Mouse (Mus musculus) CH12.LX (cell line): ENCODE measurements around the gene 4921539E11Rik. TPM values are rescaled to one million over a fixed set of nuclear protein-coding genes. Genes with fewer than 3 reads are reported as not detected.

ENCODE experiments used
- DNase-seq: peaks from one replicate; pipeline ENCODE4 v3.0.0-alpha.2; 2013; ENCODE audit errors: extremely low read depth
- H3K27ac ChIP-seq: 2 replicates; pipeline ENCODE4 v1.5.1; 2012; ENCODE audit warnings: low read depth, mild to moderate bottlenecking, control low read depth, moderate library complexity; ENCODE audit not compliant: insufficient read depth
- H3K27me3 ChIP-seq: replicated peaks from 2 replicates; pipeline ENCODE3; 2012; ENCODE audit warnings: inconsistent platforms
- H3K36me3 ChIP-seq, 2 experiments: replicated peaks in 1 of 2; 2 replicates each; pipeline versions ENCODE3 to v1.6.1; 2012; ENCODE audit warnings: inconsistent platforms in 1 of 2, low read length in 1 of 2, mild to moderate bottlenecking in 1 of 2, mixed read lengths in 1 of 2, moderate library complexity in 1 of 2; ENCODE audit not compliant: control insufficient read depth in 1 of 2, insufficient read depth in 1 of 2
- H3K4me1 ChIP-seq, 2 experiments: 2 replicates each; pipeline ENCODE4 v1.6.1; 2012; ENCODE audit warnings: inconsistent platforms in 1 of 2, moderate library complexity in 1 of 2; ENCODE audit not compliant: insufficient read depth in 2 of 2, control insufficient read depth in 1 of 2
- H3K4me2 ChIP-seq: 2 replicates; pipeline ENCODE4 v1.6.1; 2012; ENCODE audit warnings: low read depth, mild to moderate bottlenecking, control low read depth; ENCODE audit not compliant: poor library complexity, insufficient read depth, severe bottlenecking
- H3K4me3 ChIP-seq, 3 experiments: fragments of 150-350 bp in 1 of 3; sonication (generic) in 1 of 3; replicated peaks in 1 of 3; 2 replicates each; pipeline versions ENCODE3 to v1.5.1; 2011 to 2012; ENCODE audit warnings: low read depth in 2 of 3, low read length in 2 of 3, mild to moderate bottlenecking in 2 of 3, moderate library complexity in 2 of 3, control low read depth in 1 of 3, improper control_type of control experiment in 1 of 3, inconsistent platforms in 1 of 3, mixed read lengths in 1 of 3; ENCODE audit not compliant: poor library complexity in 1 of 3
- H3K79me2 ChIP-seq: replicated peaks from 2 replicates; pipeline ENCODE4 v1.6.1; 2012; ENCODE audit warnings: mild to moderate bottlenecking, moderate library complexity; ENCODE audit not compliant: control insufficient read depth, poor library complexity, insufficient read depth, severe bottlenecking; ENCODE audit errors: extremely low read depth
- H3K9ac ChIP-seq: 2 replicates; pipeline ENCODE4 v1.6.1; 2012; ENCODE audit warnings: low read depth, mild to moderate bottlenecking, control low read depth, moderate library complexity; ENCODE audit not compliant: insufficient read depth
- H3K9me3 ChIP-seq: replicated peaks from 2 replicates; pipeline ENCODE3; 2012; ENCODE audit warnings: low read length, inconsistent platforms, mixed read lengths
- ELF1 ChIP-seq: IDR thresholded peaks from 2 replicates; pipeline ENCODE4 v1.6.1; 2014; ENCODE audit warnings: low read depth, mild to moderate bottlenecking, inconsistent platforms, low read length, improper control_type of control experiment
- GABPA ChIP-seq: IDR thresholded peaks from 2 replicates; pipeline ENCODE4 v1.6.1; 2012; ENCODE audit warnings: low read depth, low read length, improper control_type of control experiment, inconsistent platforms; ENCODE audit not compliant: insufficient replicate concordance
- HCFC1 ChIP-seq: IDR thresholded peaks from 2 replicates; pipeline ENCODE4 v1.6.1; 2012; ENCODE audit warnings: low read depth, mild to moderate bottlenecking, inconsistent platforms, low read length, improper control_type of control experiment
- JUN ChIP-seq: IDR thresholded peaks from 2 replicates; pipeline ENCODE4 v1.6.1; 2011; ENCODE audit warnings: low read depth, mild to moderate bottlenecking, low read length, improper control_type of control experiment, moderate library complexity; ENCODE audit not compliant: insufficient read depth
- JUND ChIP-seq: conservative IDR thresholded peaks from 2 replicates; pipeline ENCODE4 v1.6.1; 2011; ENCODE audit warnings: low read depth, low read length, improper control_type of control experiment
- NRF1 ChIP-seq: IDR thresholded peaks from 2 replicates; pipeline ENCODE4 v1.6.1; 2014; ENCODE audit warnings: low read depth, mild to moderate bottlenecking, inconsistent platforms, low read length, improper control_type of control experiment, moderate library complexity
- PAX5 ChIP-seq: IDR thresholded peaks from 2 replicates; pipeline ENCODE4 v1.6.1; 2012; ENCODE audit warnings: low read length, inconsistent platforms, mixed read lengths
- POLR2A ChIP-seq: IDR thresholded peaks from 2 replicates; pipeline ENCODE4 v1.6.1; 2011; ENCODE audit warnings: low read depth, mild to moderate bottlenecking, improper control_type of control experiment, low read length
- RCOR1 ChIP-seq: conservative IDR thresholded peaks from 2 replicates; pipeline ENCODE4 v1.6.1; 2012; ENCODE audit warnings: low read depth, mild to moderate bottlenecking, inconsistent platforms, low read length, improper control_type of control experiment
- TBP ChIP-seq: conservative IDR thresholded peaks from 2 replicates; pipeline ENCODE4 v1.6.1; 2011; ENCODE audit warnings: low read depth, low read length, improper control_type of control experiment
- TCF12 ChIP-seq: IDR thresholded peaks from 2 replicates; pipeline ENCODE4 v1.6.1; 2014; ENCODE audit warnings: low read depth, mild to moderate bottlenecking, inconsistent platforms, low read length, improper control_type of control experiment
- UBTF ChIP-seq: IDR thresholded peaks from 2 replicates; pipeline ENCODE4 v1.6.1; 2012; ENCODE audit warnings: low read depth, mild to moderate bottlenecking, inconsistent platforms, low read length, improper control_type of control experiment, moderate library complexity
- USF1 ChIP-seq: IDR thresholded peaks from 2 replicates; pipeline ENCODE4 v1.6.1; 2014; ENCODE audit warnings: low read depth, mild to moderate bottlenecking, inconsistent platforms, low read length, improper control_type of control experiment
- USF2 ChIP-seq: conservative IDR thresholded peaks from 2 replicates; pipeline ENCODE4 v1.6.1; 2011; ENCODE audit warnings: low read depth, low read length, improper control_type of control experiment
- ZNF384 ChIP-seq: IDR thresholded peaks from 2 replicates; pipeline ENCODE4 v1.6.1; 2012; ENCODE audit warnings: low read depth, low read length, improper control_type of control experiment, inconsistent platforms
- dilution Hi-C: fragments of 300-500 bp; cut with MboI; formaldehyde crosslinking; loops from 2 replicates; pipeline ENCODE4 v1.14.3; 2020; ENCODE audit warnings: low sequenced_read_pairs; ENCODE audit not compliant: extremely low pct_unique_long_range_greater_than_20kb, extremely low pct_ligation_motif_present
- in situ Hi-C: fragments of 300-500 bp; cut with MboI; formaldehyde crosslinking; loops from 3 replicates; pipeline ENCODE4 v1.14.3; 2019; ENCODE audit warnings: low sequenced_read_pairs, low pct_ligation_motif_present, low pct_unique_long_range_greater_than_20kb, mixed read lengths
- polyA plus RNA-seq: library from polyadenylated mRNA; unstranded; fragments of >175 nt; gene quantifications from 2 replicates; pipeline ENCODE4 v1.2.1, GENCODE M21; 2012; ENCODE audit warnings: low read depth; ENCODE audit not compliant: insufficient read length
- total RNA-seq, 2 experiments: library from RNA; depleted of rRNA; stranded (reverse); fragments of 300-350 nt in 1 of 2; fragments of >200 nt in 1 of 2; gene quantifications; 2 replicates each; pipeline ENCODE4 v1.2.3; 2012 to 2014

The 4921539E11Rik gene
- total and polyA plus RNA-seq, 3 experiments, result not detected

GRCm38 (mm10) chr4:103321461-103321860, 30.8 kb upstream of the 4921539E11Rik start:
- dilution Hi-C loops (no loop called here), in situ Hi-C loops (no loop called here)
- Histone ChIP-seq H3K36me3 (peaks cover 4 to 43% of the 10 kb centered on the region in 2 experiments), H3K79me2 (no peaks in the 10 kb centered on the region), H3K27me3 (no peaks in the 10 kb centered on the region), H3K9me3 (no peaks in the 10 kb centered on the region), H3K4me2 (no peak overlapping the region), H3K27ac (no peak overlapping the region), H3K9ac (no peak overlapping the region), H3K4me1 (peaks cover 0 to 18% of the 10 kb centered on the region in 2 experiments; a peak in 2 of 4 replicates), H3K4me3 (no peak overlapping the region)
- DNase-seq, result no peak
- TF ChIP-seq USF1, result no peak
- TF ChIP-seq ZNF384, result no peak
- TF ChIP-seq UBTF, result no peak
- no peak for TF ChIP-seq USF2
- TF ChIP-seq PAX5, result no peak
- no peak for TF ChIP-seq RCOR1
- no peak for TF ChIP-seq JUN
- no peak for TF ChIP-seq NRF1
- TF ChIP-seq JUND, result no peak

- DNase-seq, result no peak
- peaks cover 2% of the 10 kb centered on the region for H3K27me3 ChIP-seq
- TF ChIP-seq ELF1 (no peak), GABPA (no peak), TCF12 (no peak), HCFC1 (no peak), USF1 (no peak), POLR2A (no peak), TBP (no peak), ZNF384 (no peak)
- TF ChIP-seq, all 38 proteins: peak for 0
- Histone ChIP-seq H3K4me3 (no peak overlapping the region), H3K4me2 (no peak overlapping the region), H3K79me2 (no peaks in the 10 kb centered on the region; the same call in 1 of the 2 replicates), H3K36me3 (peaks cover 0 to 18% of the 10 kb centered on the region in 2 experiments), H3K9ac (no peak overlapping the region), H3K27ac (no peak overlapping the region), H3K9me3 (no peaks in the 10 kb centered on the region), H3K4me1 (peaks cover 0 to 19% of the 10 kb centered on the region in 2 experiments; a peak in 2 of 4 replicates)
- in situ Hi-C loops, result no loop called here
- dilution Hi-C loops, result no loop called here
Measured at GRCm38 (mm10) chr4:103315861-103316260, 25.2 kb upstream of the 4921539E11Rik start.
